Mouse (Mus musculus): ENCODE data around the gene Higd1a. TPM values are rescaled to one million over a fixed set of nuclear protein-coding genes. Genes with fewer than 3 reads are reported as not detected.

Gene Higd1a
- polyA plus RNA-seq, 1 experiment from 2014 or later = 317 TPM

GRCm38 (mm10) chr9:121889927-121890440 is 31.8 kb upstream of the Higd1a start:
- H3K27ac ChIP-seq (ENCODE audit: low read length) = peak overlapping the region; percentile 17
- no peaks in the 10 kb centered on the region for H3K36me3 ChIP-seq (ENCODE audit: control insufficient read depth, insufficient read depth, low read length)
- peak overlapping the region; percentile 35; the same call in 1 of the 2 replicates for H3K4me2 ChIP-seq (ENCODE audit: low read depth, low read length)
- H3K9me3 ChIP-seq (replicated peaks; ENCODE audit: control insufficient read depth, low read length) = no peaks in the 10 kb centered on the region
- 45% methylated on average over 4 of the region's 4 CpGs for WGBS
- peaks cover 22% of the 10 kb centered on the region for H3K4me1 ChIP-seq (ENCODE audit: control insufficient read depth, insufficient read depth, low read length)
- H3K27me3 ChIP-seq (ENCODE audit: control insufficient read depth, insufficient read depth, low read length) = no peaks in the 10 kb centered on the region
- H3K9ac ChIP-seq (ENCODE audit: low read length) = no peak overlapping the region
- no peak for ATAC-seq (ENCODE audit: insufficient read depth, low FRiP score)
- H3K4me3 ChIP-seq (replicated peaks; ENCODE audit: low read length) = no peak overlapping the region

DNA sequence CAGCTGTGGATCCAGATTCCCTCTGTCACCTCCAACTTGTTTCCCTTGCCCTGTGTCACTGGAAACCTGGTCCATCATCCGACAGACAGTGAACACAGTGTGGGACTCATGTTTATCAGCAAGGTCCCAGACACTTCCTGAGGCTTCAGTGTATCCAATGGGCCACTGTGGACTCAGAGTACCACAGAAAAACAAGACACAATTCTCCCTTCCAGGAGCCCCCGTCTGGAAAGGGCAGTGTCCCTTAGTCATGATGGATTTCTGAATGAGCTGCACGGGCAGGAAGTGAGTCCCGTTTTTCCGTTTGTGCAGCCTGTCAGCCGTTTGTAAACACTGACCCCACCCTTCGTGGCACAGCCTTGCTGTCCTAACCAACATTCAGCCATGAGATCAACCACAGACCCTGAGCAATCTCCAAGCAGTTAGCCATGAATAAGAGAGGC is 23.9 kb upstream of the Higd1a start:
- Histone ChIP-seq H3K27ac (ENCODE audit: low read length) (no peak overlapping the region), H3K27me3 (ENCODE audit: control insufficient read depth, insufficient read depth, low read length) (no peaks in the 10 kb centered on the region)
- ATAC-seq (ENCODE audit: insufficient read depth, low FRiP score) = no peak

DNA sequence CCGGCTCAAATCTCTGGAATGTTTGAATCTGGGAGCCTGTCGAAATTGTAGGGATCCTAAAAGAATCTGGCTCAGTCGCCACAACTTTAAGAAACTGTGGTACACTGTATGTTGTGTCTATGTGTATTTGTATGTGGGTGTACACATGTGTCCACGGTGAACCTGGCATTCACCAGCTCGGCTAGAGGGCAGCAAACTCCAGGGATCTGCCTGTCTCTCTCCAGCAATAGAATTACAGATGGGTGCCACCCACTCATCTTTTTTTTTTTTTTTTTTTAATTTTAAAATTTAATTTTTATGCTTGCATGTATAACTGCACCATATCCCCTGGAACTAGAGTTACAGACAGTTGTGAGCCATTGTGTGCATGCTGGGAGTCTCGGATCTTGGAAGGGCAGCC is 23.1 kb upstream of the Higd1a start:
- Histone ChIP-seq H3K27ac (ENCODE audit: low read length) (no peak overlapping the region), H3K4me2 (ENCODE audit: low read depth, low read length) (no peak overlapping the region), H3K9ac (ENCODE audit: low read length) (no peak overlapping the region), H3K9me3 (replicated peaks; ENCODE audit: control insufficient read depth, low read length) (no peaks in the 10 kb centered on the region), H3K4me1 (ENCODE audit: control insufficient read depth, insufficient read depth, low read length) (no peaks in the 10 kb centered on the region), H3K27me3 (ENCODE audit: control insufficient read depth, insufficient read depth, low read length) (no peaks in the 10 kb centered on the region), H3K4me3 (replicated peaks; ENCODE audit: low read length) (no peak overlapping the region), H3K36me3 (ENCODE audit: control insufficient read depth, insufficient read depth, low read length) (no peaks in the 10 kb centered on the region)
- whole genome bisulfite sequencing = 61% methylated on average over 6 of the region's 6 CpGs
- no peak for ATAC-seq (ENCODE audit: insufficient read depth, low FRiP score)

More for the DNA sequence above, 23.9 kb upstream of the Higd1a start:
- H3K9ac ChIP-seq (ENCODE audit: low read length) = 0 out of 2 replicates have a peak overlapping the region, but pooled peaks have one; percentile 37
- WGBS = 19% methylated on average over 7 of the region's 7 CpGs
- H3K9me3 ChIP-seq (replicated peaks; ENCODE audit: control insufficient read depth, low read length) = no peaks in the 10 kb centered on the region
- no peak overlapping the region for H3K4me3 ChIP-seq (replicated peaks; ENCODE audit: low read length)
- H3K36me3 ChIP-seq (ENCODE audit: control insufficient read depth, insufficient read depth, low read length) = no peaks in the 10 kb centered on the region
- no peak overlapping the region for H3K4me2 ChIP-seq (ENCODE audit: low read depth, low read length)
- H3K4me1 ChIP-seq (ENCODE audit: control insufficient read depth, insufficient read depth, low read length) = no peaks in the 10 kb centered on the region

- H3K36me3 ChIP-seq (ENCODE audit: control insufficient read depth, insufficient read depth, low read length) = no peaks in the 10 kb centered on the region
- no peak overlapping the region for H3K9ac ChIP-seq (ENCODE audit: low read length)
- H3K4me2 ChIP-seq (ENCODE audit: low read depth, low read length) = no peak overlapping the region
- no peaks in the 10 kb centered on the region for H3K9me3 ChIP-seq (replicated peaks; ENCODE audit: control insufficient read depth, low read length)
- 17% methylated on average over 14 of the region's 14 CpGs for WGBS
- H3K27ac ChIP-seq (ENCODE audit: low read length) = no peak overlapping the region
- no peaks in the 10 kb centered on the region for H3K27me3 ChIP-seq (ENCODE audit: control insufficient read depth, insufficient read depth, low read length)
- ATAC-seq (ENCODE audit: insufficient read depth, low FRiP score) = peak; percentile 37; the same call in 1 of the 2 replicates
- H3K4me3 ChIP-seq (replicated peaks; ENCODE audit: low read length) = no peak overlapping the region
- no peaks in the 10 kb centered on the region for H3K4me1 ChIP-seq (ENCODE audit: control insufficient read depth, insufficient read depth, low read length)
These were observed 22.7 kb upstream of the Higd1a start for GRCm38 (mm10) chr9:121880840-121881239.

DNA sequence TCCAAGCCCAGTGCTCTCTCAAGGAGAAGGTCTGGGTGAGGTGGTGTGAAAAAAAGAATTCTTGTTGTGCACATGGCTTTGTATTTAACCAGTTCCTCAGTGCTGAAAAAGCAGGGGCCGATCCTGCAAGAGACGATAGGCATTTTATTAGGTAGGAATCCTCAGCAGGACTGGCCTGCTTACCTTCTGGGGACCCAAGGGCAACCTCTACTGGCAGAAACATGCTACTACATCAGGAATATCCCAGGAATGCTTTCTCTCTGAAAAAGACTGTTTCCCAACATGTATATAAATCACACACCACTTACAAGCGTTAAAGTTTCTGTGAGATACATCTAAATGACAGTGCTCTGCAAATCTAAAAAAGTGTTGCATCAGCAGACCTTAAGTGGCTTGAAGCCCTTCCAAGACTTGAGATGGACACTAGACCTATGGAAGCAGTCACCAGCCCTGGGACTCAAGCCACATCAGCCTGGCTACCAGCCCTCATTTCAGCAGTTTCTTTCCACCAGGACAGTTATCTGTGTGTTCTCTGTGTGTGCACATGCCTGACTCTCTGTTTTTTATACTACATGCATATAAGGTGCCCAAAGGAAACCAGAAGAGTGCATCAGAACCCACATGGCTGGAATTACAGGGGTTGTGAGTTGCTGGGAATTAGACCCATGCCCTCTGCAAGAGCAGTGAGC is 19.0 kb upstream of the Higd1a start:
- H3K27me3 ChIP-seq (ENCODE audit: control insufficient read depth, insufficient read depth, low read length) = no peaks in the 10 kb centered on the region
- no peak overlapping the region for H3K9ac ChIP-seq (ENCODE audit: low read length)
- no peaks in the 10 kb centered on the region for H3K4me1 ChIP-seq (ENCODE audit: control insufficient read depth, insufficient read depth, low read length)
- no peak overlapping the region for H3K4me2 ChIP-seq (ENCODE audit: low read depth, low read length)
- ATAC-seq (ENCODE audit: insufficient read depth, low FRiP score) = no peak
- no peak overlapping the region for H3K4me3 ChIP-seq (replicated peaks; ENCODE audit: low read length)
- no peaks in the 10 kb centered on the region for H3K36me3 ChIP-seq (ENCODE audit: control insufficient read depth, insufficient read depth, low read length)
- no peaks in the 10 kb centered on the region for H3K9me3 ChIP-seq (replicated peaks; ENCODE audit: control insufficient read depth, low read length)
- no peak overlapping the region for H3K27ac ChIP-seq (ENCODE audit: low read length)
- WGBS = 12% methylated on average over 3 of the region's 3 CpGs

DNA sequence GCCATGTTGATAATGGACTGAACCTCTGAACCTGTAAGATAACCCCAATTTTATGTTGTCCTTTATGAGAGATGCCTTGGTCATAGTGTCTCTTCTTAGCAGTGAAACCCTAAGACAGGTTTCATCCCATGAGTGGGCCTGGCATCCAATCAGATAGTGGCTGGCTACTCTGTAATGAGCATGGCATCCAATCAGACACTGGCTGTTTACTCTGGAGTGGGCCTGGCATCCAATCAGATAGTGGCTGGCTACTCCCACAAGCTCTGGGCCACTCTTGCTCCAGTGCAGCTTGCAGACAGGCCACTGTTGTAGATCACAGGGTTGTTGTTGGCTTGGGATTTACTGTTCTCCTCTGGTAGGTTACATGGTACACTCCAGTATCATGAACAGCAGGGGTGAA is 15.4 kb upstream of the Higd1a start:
- Histone ChIP-seq H3K27ac (ENCODE audit: low read length) (no peak overlapping the region), H3K36me3 (ENCODE audit: control insufficient read depth, insufficient read depth, low read length) (no peaks in the 10 kb centered on the region), H3K4me1 (ENCODE audit: control insufficient read depth, insufficient read depth, low read length) (peaks cover 7% of the 10 kb centered on the region), H3K9me3 (replicated peaks; ENCODE audit: control insufficient read depth, low read length) (no peaks in the 10 kb centered on the region), H3K4me3 (replicated peaks; ENCODE audit: low read length) (no peak overlapping the region), H3K27me3 (ENCODE audit: control insufficient read depth, insufficient read depth, low read length) (no peaks in the 10 kb centered on the region), H3K9ac (ENCODE audit: low read length) (no peak overlapping the region), H3K4me2 (ENCODE audit: low read depth, low read length) (no peak overlapping the region)
- ATAC-seq (ENCODE audit: insufficient read depth, low FRiP score) = no peak

- Histone ChIP-seq H3K9ac (ENCODE audit: low read length) (no peak overlapping the region), H3K4me3 (replicated peaks; ENCODE audit: low read length) (no peak overlapping the region), H3K4me2 (ENCODE audit: low read depth, low read length) (no peak overlapping the region), H3K36me3 (ENCODE audit: control insufficient read depth, insufficient read depth, low read length) (no peaks in the 10 kb centered on the region), H3K4me1 (ENCODE audit: control insufficient read depth, insufficient read depth, low read length) (peaks cover 9% of the 10 kb centered on the region), H3K27me3 (ENCODE audit: control insufficient read depth, insufficient read depth, low read length) (no peaks in the 10 kb centered on the region), H3K27ac (ENCODE audit: low read length) (no peak overlapping the region), H3K9me3 (replicated peaks; ENCODE audit: control insufficient read depth, low read length) (no peaks in the 10 kb centered on the region)
- WGBS = 77% methylated on average over 2 of the region's 2 CpGs
- ATAC-seq (ENCODE audit: insufficient read depth, low FRiP score) = no peak
These were observed 14.0 kb upstream of the Higd1a start for GRCm38 (mm10) chr9:121872062-121872683.

DNA sequence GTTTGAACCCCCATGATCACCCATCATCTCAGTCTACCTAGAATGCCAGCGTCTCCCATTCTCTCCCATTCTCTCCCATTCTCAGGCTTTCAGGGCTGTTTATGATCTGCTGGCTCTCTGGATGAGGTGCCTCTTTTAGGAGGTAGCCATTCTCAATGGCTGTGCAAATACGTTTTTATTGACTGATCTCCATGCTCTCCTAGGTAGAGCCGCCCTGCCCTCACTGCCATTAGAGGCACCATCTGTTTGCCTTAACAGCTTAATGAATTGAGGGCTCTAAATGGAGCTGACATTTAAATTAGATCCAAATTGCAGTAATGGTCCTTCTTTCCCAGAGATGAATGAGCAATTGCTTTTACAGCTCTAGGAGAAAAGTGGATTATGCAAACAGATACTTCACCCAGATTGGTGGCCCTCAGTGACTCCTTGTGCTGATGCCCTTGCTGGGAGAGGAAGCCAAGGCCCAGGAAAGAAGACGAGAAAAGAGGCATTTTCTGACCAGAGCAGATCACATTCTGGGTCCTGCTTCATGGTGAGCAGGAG is 11.9 kb upstream of the Higd1a start:
- Histone ChIP-seq H3K9me3 (replicated peaks; ENCODE audit: control insufficient read depth, low read length) (no peaks in the 10 kb centered on the region), H3K27ac (ENCODE audit: low read length) (no peak overlapping the region), H3K4me3 (replicated peaks; ENCODE audit: low read length) (no peak overlapping the region), H3K4me1 (ENCODE audit: control insufficient read depth, insufficient read depth, low read length) (peaks cover 16% of the 10 kb centered on the region), H3K4me2 (ENCODE audit: low read depth, low read length) (no peak overlapping the region), H3K9ac (ENCODE audit: low read length) (no peak overlapping the region), H3K36me3 (ENCODE audit: control insufficient read depth, insufficient read depth, low read length) (no peaks in the 10 kb centered on the region), H3K27me3 (ENCODE audit: control insufficient read depth, insufficient read depth, low read length) (no peaks in the 10 kb centered on the region)
- 41% methylated on average over 4 of the region's 4 CpGs for WGBS
- ATAC-seq (ENCODE audit: insufficient read depth, low FRiP score) = no peak

- H3K27ac ChIP-seq (ENCODE audit: low read length) = no peak overlapping the region
- WGBS = 77% methylated on average over 5 of the region's 5 CpGs
- ATAC-seq (ENCODE audit: insufficient read depth, low FRiP score) = no peak
- no peaks in the 10 kb centered on the region for H3K27me3 ChIP-seq (ENCODE audit: control insufficient read depth, insufficient read depth, low read length)
- H3K4me2 ChIP-seq (ENCODE audit: low read depth, low read length) = no peak overlapping the region
- no peaks in the 10 kb centered on the region for H3K36me3 ChIP-seq (ENCODE audit: control insufficient read depth, insufficient read depth, low read length)
- no peaks in the 10 kb centered on the region for H3K9me3 ChIP-seq (replicated peaks; ENCODE audit: control insufficient read depth, low read length)
- peaks cover 17% of the 10 kb centered on the region for H3K4me1 ChIP-seq (ENCODE audit: control insufficient read depth, insufficient read depth, low read length)
- no peak overlapping the region for H3K4me3 ChIP-seq (replicated peaks; ENCODE audit: low read length)
- H3K9ac ChIP-seq (ENCODE audit: low read length) = no peak overlapping the region
These were observed 11.3 kb upstream of the Higd1a start for GRCm38 (mm10) chr9:121869432-121869831.
